Mouse (Mus musculus) erythroblast, embryonic 14.5 days (primary cell): ENCODE measurements at regions not wholly inside any gene's neighbourhood (a gene's known extent, or its start where the extent isn't known, plus 50 kb on each side); places are given as distances from the start of the nearest gene placed in this dataset.

Experiments
- H3K27me3 ChIP-seq: 2 replicates; pipeline ENCODE4 v1.6.1; 2012; ENCODE audit warnings: inconsistent platforms; ENCODE audit not compliant: control insufficient read depth
- H3K36me3 ChIP-seq: 2 replicates; pipeline ENCODE4 v1.6.1; 2012; ENCODE audit warnings: mild to moderate bottlenecking, inconsistent platforms; ENCODE audit not compliant: control insufficient read depth
- H3K4me1 ChIP-seq: 2 replicates; pipeline ENCODE4 v1.6.1; 2012; ENCODE audit warnings: inconsistent platforms; ENCODE audit not compliant: control insufficient read depth
- H3K4me3 ChIP-seq: replicated peaks from 2 replicates; pipeline ENCODE3; 2012; ENCODE audit warnings: moderate library complexity, mild to moderate bottlenecking, inconsistent platforms
- H3K9me3 ChIP-seq: 2 replicates; pipeline ENCODE4 v1.6.1; 2012; ENCODE audit warnings: low read length, inconsistent platforms, mixed read lengths; ENCODE audit not compliant: control insufficient read depth
- GATA1 ChIP-seq: IDR thresholded peaks from 2 replicates; pipeline ENCODE4 v1.6.1; 2012; ENCODE audit warnings: low read length, inconsistent platforms, mixed read lengths
- TAL1 ChIP-seq: IDR thresholded peaks from 3 replicates; pipeline ENCODE4 v1.6.1; 2012; ENCODE audit warnings: low read length, inconsistent platforms, mixed read lengths

GRCm38 (mm10) chr2:61284706-61285105 is 293.7 kb upstream of the Tank start:
- H3K4me3 ChIP-seq, result no peak overlapping the region
- no peaks in the 10 kb centered on the region for H3K4me1 ChIP-seq
- no peaks in the 10 kb centered on the region for H3K9me3 ChIP-seq
- no peaks in the 10 kb centered on the region for H3K27me3 ChIP-seq
- TF ChIP-seq GATA1 (no peak), TAL1 (no peak)
- no peaks in the 10 kb centered on the region for H3K36me3 ChIP-seq

DNA sequence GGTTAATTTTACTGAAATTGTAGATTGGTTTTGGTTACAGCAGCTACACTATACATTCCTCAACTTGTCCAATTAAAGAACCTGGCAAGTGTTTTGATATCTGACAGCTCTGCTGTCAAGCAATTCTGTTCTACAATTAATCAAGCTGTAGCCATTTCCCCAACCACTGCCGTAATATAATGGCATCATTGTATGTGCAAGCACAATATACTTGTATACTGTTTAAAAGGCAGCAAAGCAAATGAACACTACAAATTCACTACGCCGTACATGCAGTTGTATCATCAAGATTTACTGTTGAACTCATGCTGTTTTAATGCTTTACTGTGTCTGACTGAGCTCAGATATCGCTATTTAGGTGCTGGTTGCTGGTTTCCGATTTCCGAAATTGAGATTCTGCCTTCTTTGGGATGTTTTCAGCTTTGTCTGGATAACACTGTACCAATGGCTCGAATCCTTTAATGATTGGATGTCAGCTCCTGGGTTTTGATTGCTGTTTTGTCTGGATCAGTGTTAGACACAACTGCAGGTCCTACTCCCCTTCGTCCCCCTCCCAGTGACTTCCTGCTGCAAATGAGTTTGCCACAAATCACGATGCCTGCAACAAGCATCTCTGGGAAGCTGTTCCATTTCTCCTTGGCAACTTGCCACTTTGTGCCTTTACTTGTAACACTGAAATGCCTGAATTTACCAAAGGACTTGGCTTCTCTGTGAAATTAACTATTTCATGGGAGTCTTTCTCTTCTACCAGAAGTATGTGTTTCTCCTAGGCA is 294.4 kb upstream of the Tank start:
- no peaks in the 10 kb centered on the region for H3K36me3 ChIP-seq
- no peaks in the 10 kb centered on the region for H3K4me1 ChIP-seq
- TF ChIP-seq TAL1 (no peak), GATA1 (no peak)
- H3K27me3 ChIP-seq, result no peaks in the 10 kb centered on the region
- H3K4me3 ChIP-seq, result no peak overlapping the region
- no peaks in the 10 kb centered on the region for H3K9me3 ChIP-seq

DNA sequence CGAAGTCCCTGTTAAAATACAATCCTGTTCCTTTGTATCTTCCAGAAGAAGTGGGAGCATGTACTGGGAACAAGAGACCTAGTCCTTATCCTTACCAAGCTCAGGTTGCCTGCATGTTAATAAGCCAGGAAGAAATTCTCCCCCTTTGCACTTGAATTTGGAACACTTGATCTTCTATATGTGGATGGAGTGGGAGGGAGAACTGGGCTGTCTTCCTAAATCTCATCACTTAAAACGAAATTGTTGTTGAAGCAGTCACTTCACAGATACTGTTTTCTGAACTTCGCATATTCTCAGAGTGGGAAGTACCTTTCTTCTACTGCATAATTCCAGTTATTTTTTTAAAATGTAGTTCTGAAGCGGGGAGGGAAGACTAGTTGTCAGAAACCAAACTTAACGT is 305.7 kb upstream of the Tank start:
- Histone ChIP-seq H3K27me3 (no peaks in the 10 kb centered on the region), H3K9me3 (no peaks in the 10 kb centered on the region), H3K4me1 (no peaks in the 10 kb centered on the region), H3K36me3 (no peaks in the 10 kb centered on the region), H3K4me3 (no peak overlapping the region)
- no peak for TF ChIP-seq TAL1
- no peak for TF ChIP-seq GATA1

DNA sequence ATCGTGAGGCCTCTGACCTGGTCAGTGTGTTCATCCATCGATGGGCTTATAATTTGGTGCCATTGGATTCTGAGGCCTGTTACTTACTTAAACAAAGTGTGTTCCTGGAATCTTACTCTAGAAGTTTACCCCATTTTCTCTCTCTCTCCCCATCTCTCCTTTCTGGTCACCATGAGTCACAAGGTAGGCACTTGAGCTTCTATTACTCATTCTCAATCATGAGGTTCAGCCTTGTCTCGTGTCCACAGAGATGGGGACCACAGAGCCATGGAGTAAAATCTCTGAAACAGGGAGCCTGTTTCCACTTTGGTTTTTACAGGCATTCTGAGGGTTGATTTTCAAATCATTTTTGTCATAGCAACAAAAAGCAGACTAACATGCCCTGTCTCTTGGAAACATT is 304.7 kb upstream of the Rbms1 start:
- Histone ChIP-seq H3K4me1 (no peaks in the 10 kb centered on the region), H3K27me3 (no peaks in the 10 kb centered on the region), H3K36me3 (no peaks in the 10 kb centered on the region), H3K4me3 (no peak overlapping the region), H3K9me3 (no peaks in the 10 kb centered on the region)
- TF ChIP-seq TAL1, result no peak
- no peak for TF ChIP-seq GATA1

DNA sequence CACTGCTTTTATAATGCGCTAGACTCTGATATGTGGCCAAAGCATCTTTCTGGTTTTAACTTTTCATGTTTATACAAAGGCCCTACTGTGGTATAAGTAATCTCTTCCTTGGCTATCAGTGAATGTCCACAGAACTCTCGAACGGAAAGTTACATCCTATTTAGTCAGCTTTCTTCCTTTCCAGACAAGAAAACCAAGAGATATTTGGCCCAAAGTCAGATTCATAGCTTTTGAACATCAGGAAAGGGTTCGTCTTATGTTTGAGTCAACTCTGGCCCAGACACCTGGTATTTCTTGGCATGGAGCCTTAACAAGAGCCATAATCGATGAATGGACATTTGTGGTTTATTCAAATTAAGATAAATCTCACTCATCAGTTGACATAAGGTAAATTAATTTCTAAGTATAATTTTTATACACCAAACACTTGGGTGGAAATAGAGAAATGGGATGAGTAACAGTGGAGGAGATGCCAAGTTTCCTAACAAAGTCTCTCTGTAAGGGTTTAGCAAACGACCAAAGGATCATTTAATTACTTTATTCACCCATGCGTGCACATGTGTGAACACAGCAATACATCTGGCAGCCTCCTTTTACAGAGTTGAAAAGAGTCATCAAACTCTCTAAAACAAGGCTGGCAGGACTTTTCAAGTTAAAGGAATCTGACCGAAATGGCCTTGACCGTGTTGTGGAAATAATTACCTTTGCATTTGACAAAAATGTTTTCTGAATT is 287.2 kb upstream of the Rbms1 start:
- H3K36me3 ChIP-seq, result no peaks in the 10 kb centered on the region
- no peaks in the 10 kb centered on the region for H3K4me1 ChIP-seq
- no peaks in the 10 kb centered on the region for H3K27me3 ChIP-seq
- H3K4me3 ChIP-seq, result no peak overlapping the region
- TF ChIP-seq TAL1, result no peak
- no peak for TF ChIP-seq GATA1
- no peaks in the 10 kb centered on the region for H3K9me3 ChIP-seq

- Histone ChIP-seq H3K4me1 (no peaks in the 10 kb centered on the region), H3K36me3 (no peaks in the 10 kb centered on the region), H3K9me3 (no peaks in the 10 kb centered on the region), H3K4me3 (no peak overlapping the region), H3K27me3 (no peaks in the 10 kb centered on the region)
- TF ChIP-seq GATA1 (no peak), TAL1 (no peak)
Observed at GRCm38 (mm10) chr2:61247956-61248355, 285.0 kb upstream of the Rbms1 start.

DNA sequence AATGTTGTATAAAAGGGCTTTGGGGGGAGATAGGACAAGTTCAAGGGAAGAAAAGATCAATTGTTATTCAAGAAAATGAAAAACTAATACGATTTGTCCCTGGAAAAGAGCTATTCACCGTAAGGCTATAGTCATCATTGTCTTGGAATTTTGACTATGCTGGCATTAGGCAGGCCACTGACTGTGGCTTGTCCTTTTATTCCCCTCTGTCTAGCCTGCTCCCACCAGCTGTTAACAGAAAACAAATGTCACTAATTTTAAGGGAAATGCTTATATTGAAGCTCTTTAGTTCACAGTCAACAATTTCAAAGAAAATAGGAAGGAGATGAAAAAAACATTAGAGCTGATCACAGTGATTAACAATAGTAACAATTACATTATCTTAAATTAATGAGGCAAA is 284.3 kb upstream of the Rbms1 start:
- Histone ChIP-seq H3K4me1 (no peaks in the 10 kb centered on the region), H3K27me3 (no peaks in the 10 kb centered on the region), H3K9me3 (no peaks in the 10 kb centered on the region), H3K4me3 (no peak overlapping the region), H3K36me3 (no peaks in the 10 kb centered on the region)
- TF ChIP-seq TAL1 (no peak), GATA1 (no peak)

DNA sequence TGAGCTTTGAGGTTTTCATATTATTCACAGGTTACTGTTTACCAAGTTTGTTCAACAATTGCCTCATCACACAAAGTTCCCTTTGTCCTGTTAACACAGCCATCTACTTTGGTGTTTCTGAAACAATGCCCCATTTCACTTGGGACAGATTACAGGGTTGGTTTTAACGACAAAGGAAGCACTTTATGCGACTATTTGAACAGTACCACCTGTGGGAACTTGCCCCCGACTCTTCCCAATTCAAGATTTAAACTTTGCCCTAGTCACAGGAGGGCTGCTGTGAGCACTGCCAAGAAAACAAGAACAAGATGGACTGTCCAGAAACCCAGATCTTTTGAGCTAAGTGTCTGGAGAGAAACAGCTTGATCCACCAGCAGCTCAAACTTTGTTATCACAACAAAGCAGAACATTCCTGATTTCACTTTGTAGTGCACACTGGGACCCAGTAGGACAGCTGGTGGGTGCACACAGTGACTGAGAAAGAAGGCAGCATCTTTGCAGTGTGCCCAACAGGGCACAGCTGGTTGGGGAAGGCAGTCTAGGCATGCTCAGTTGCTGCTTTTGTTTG is 283.8 kb upstream of the Rbms1 start:
- Histone ChIP-seq H3K4me1 (no peaks in the 10 kb centered on the region), H3K4me3 (no peak overlapping the region), H3K36me3 (no peaks in the 10 kb centered on the region), H3K27me3 (no peaks in the 10 kb centered on the region), H3K9me3 (no peaks in the 10 kb centered on the region)
- TF ChIP-seq TAL1, result no peak
- TF ChIP-seq GATA1, result no peak

DNA sequence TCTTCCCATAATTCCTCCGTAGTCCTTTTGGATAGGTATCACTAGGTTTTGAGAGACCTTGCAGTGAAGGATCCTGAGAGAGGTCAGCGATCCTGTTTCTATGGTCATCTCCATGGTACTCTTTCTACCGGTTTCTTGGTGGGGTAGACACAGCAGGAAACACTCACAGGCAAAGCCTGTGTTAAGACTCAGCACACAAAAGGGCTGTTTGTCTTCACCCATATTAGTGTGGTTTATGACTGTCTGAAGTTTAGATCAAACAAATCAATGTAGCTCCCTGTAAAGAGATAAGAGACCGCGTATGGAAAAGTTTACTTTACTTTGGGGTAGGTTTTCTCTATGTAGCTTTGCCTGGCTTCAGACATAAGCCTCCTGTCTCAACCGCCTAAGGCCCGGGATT is 282.5 kb upstream of the Rbms1 start:
- H3K27me3 ChIP-seq, result no peaks in the 10 kb centered on the region
- no peaks in the 10 kb centered on the region for H3K4me1 ChIP-seq
- TF ChIP-seq GATA1, result no peak
- TF ChIP-seq TAL1, result no peak
- H3K36me3 ChIP-seq, result no peaks in the 10 kb centered on the region
- H3K9me3 ChIP-seq, result no peaks in the 10 kb centered on the region
- H3K4me3 ChIP-seq, result no peak overlapping the region
